Mouse (Mus musculus): ENCODE measurements at regions not wholly inside any gene's neighbourhood (a gene's known extent, or its start where the extent isn't known, plus 50 kb on each side); places are given as distances from the start of the nearest gene placed in this dataset.
"Not testable (repeated sequence)": the region's sequence is repeated elsewhere in the genome, so short reads cannot be mapped to it uniquely, and the experiment has no call there.

GRCm38 (mm10) chr13:99122539-99122938 lies 62.1 kb upstream of the Zfp366 start:
- not testable (repeated sequence) for H3K27me3 ChIP-seq (replicated peaks; ENCODE audit: control insufficient read depth, insufficient read depth, low read length); H3K9ac ChIP-seq (ENCODE audit: low read depth, low read length)
- WGBS, result 89% methylated on average over 4 of the region's 4 CpGs

GRCm38 (mm10) chr13:99121096-99121495 lies 63.5 kb upstream of the Zfp366 start:
- Histone ChIP-seq H3K4me1 (ENCODE audit: control insufficient read depth, insufficient read depth, low read length) (peaks cover 6% of the 10 kb centered on the region; the same call in 1 of the 2 replicates), H3K9ac (ENCODE audit: low read depth, low read length) (no peak overlapping the region), H3K27ac (ENCODE audit: low read length) (no peak overlapping the region), H3K4me2 (ENCODE audit: low read depth, low read length) (no peak overlapping the region), H3K27me3 (replicated peaks; ENCODE audit: control insufficient read depth, insufficient read depth, low read length) (no peaks in the 10 kb centered on the region), H3K36me3 (ENCODE audit: control insufficient read depth, insufficient read depth, low read length) (no peaks in the 10 kb centered on the region), H3K9me3 (ENCODE audit: control insufficient read depth, low read length) (no peaks in the 10 kb centered on the region), H3K4me3 (ENCODE audit: low read length) (no peak overlapping the region)
- no peak for ATAC-seq
- 94% methylated on average over 4 of the region's 4 CpGs for WGBS

More at GRCm38 (mm10) chr13:99122539-99122938, 62.1 kb upstream of the Zfp366 start:
- not testable (repeated sequence) for H3K4me2 ChIP-seq (ENCODE audit: low read depth, low read length); H3K9me3 ChIP-seq (ENCODE audit: control insufficient read depth, low read length); H3K4me3 ChIP-seq (ENCODE audit: low read length); ATAC-seq; H3K4me1 ChIP-seq (ENCODE audit: control insufficient read depth, insufficient read depth, low read length); H3K27ac ChIP-seq (ENCODE audit: low read length); H3K36me3 ChIP-seq (ENCODE audit: control insufficient read depth, insufficient read depth, low read length)

DNA sequence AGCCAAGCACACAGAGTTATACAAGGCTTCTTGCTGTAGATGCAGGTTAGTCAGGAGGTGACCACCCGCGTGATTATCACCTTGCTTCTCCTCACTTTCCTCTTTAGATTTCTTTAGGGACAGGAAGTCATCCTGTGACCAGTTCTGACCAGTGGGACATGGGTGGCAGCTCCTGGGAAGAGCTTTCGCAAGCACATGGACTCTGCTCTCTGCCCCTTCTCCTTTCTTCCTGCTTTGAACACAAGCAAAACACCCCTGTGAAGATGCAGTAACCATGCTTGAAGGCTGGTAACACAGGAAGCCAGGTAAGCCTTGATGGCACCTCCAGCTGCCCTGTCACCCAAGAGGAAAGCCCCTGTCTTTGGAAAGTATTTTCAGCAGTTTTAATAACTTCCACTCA lies 64.7 kb upstream of the Zfp366 start:
- no peak overlapping the region for H3K9ac ChIP-seq (ENCODE audit: low read depth, low read length)
- 0 out of 2 replicates have a peak, but pooled peaks cover 5% of the 10 kb centered on the region for H3K4me1 ChIP-seq (ENCODE audit: control insufficient read depth, insufficient read depth, low read length)
- WGBS, result 86% methylated on average over 3 of the region's 3 CpGs
- H3K4me3 ChIP-seq (ENCODE audit: low read length), result no peak overlapping the region
- H3K27me3 ChIP-seq (replicated peaks; ENCODE audit: control insufficient read depth, insufficient read depth, low read length), result no peaks in the 10 kb centered on the region
- H3K9me3 ChIP-seq (ENCODE audit: control insufficient read depth, low read length), result no peaks in the 10 kb centered on the region
- no peaks in the 10 kb centered on the region for H3K36me3 ChIP-seq (ENCODE audit: control insufficient read depth, insufficient read depth, low read length)
- no peak for ATAC-seq
- H3K27ac ChIP-seq (ENCODE audit: low read length), result no peak overlapping the region
- H3K4me2 ChIP-seq (ENCODE audit: low read depth, low read length), result no peak overlapping the region

DNA sequence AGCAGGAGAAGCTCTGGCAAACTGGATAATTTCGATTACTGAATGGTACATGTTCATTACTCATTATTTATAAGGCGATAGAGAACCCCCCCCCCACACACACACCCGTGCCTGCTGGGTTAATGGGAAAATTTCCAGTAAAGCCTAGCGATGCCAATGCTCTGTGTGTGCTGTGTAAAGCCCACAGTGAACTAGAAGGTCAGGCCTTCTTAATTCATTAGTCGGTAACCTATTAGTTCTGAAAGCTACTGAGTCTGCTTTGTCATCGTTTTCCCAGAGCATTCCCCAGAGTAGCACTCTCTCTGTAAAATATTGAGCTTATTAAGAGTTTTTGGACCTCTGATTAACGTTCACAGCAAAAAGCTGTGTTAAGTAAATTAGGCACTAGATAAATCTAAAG lies 65.7 kb upstream of the Zfp366 start:
- ATAC-seq, result no peak

GRCm38 (mm10) chr13:99115541-99115940 lies 69.1 kb upstream of the Zfp366 start:
- WGBS, result 86% methylated on average over 7 of the region's 7 CpGs
- 0 out of 2 replicates have a peak, but pooled peaks cover 2% of the 10 kb centered on the region for H3K4me1 ChIP-seq (ENCODE audit: control insufficient read depth, insufficient read depth, low read length)
- no peak for ATAC-seq

More for the DNA sequence above, 65.7 kb upstream of the Zfp366 start:
- WGBS, result 72% methylated on average over 7 of the region's 7 CpGs
- Histone ChIP-seq H3K4me3 (ENCODE audit: low read length) (no peak overlapping the region), H3K4me1 (ENCODE audit: control insufficient read depth, insufficient read depth, low read length) (0 out of 2 replicates have a peak, but pooled peaks cover 5% of the 10 kb centered on the region), H3K4me2 (ENCODE audit: low read depth, low read length) (no peak overlapping the region), H3K36me3 (ENCODE audit: control insufficient read depth, insufficient read depth, low read length) (no peaks in the 10 kb centered on the region), H3K9ac (ENCODE audit: low read depth, low read length) (no peak overlapping the region), H3K27ac (ENCODE audit: low read length) (no peak overlapping the region), H3K9me3 (ENCODE audit: control insufficient read depth, low read length) (no peaks in the 10 kb centered on the region), H3K27me3 (replicated peaks; ENCODE audit: control insufficient read depth, insufficient read depth, low read length) (no peaks in the 10 kb centered on the region)

GRCm38 (mm10) chr13:99114565-99114964 lies 70.1 kb upstream of the Zfp366 start:
- peak; percentile 60 for ATAC-seq
- no peak overlapping the region for H3K4me3 ChIP-seq (ENCODE audit: low read length)
- H3K9me3 ChIP-seq (ENCODE audit: control insufficient read depth, low read length), result no peaks in the 10 kb centered on the region
- H3K4me2 ChIP-seq (ENCODE audit: low read depth, low read length), result no peak overlapping the region
- H3K27ac ChIP-seq (ENCODE audit: low read length), result no peak overlapping the region
- 0 out of 2 replicates have a peak, but pooled peaks cover 2% of the 10 kb centered on the region for H3K4me1 ChIP-seq (ENCODE audit: control insufficient read depth, insufficient read depth, low read length)
- H3K36me3 ChIP-seq (ENCODE audit: control insufficient read depth, insufficient read depth, low read length), result no peaks in the 10 kb centered on the region
- H3K27me3 ChIP-seq (replicated peaks; ENCODE audit: control insufficient read depth, insufficient read depth, low read length), result no peaks in the 10 kb centered on the region
- no peak overlapping the region for H3K9ac ChIP-seq (ENCODE audit: low read depth, low read length)
- WGBS, result 48% methylated on average over 3 of the region's 3 CpGs

More at GRCm38 (mm10) chr13:99115541-99115940, 69.1 kb upstream of the Zfp366 start:
- Histone ChIP-seq H3K36me3 (ENCODE audit: control insufficient read depth, insufficient read depth, low read length) (no peaks in the 10 kb centered on the region), H3K9ac (ENCODE audit: low read depth, low read length) (no peak overlapping the region), H3K27ac (ENCODE audit: low read length) (no peak overlapping the region), H3K4me2 (ENCODE audit: low read depth, low read length) (no peak overlapping the region), H3K9me3 (ENCODE audit: control insufficient read depth, low read length) (no peaks in the 10 kb centered on the region), H3K4me3 (ENCODE audit: low read length) (no peak overlapping the region), H3K27me3 (replicated peaks; ENCODE audit: control insufficient read depth, insufficient read depth, low read length) (no peaks in the 10 kb centered on the region)

DNA sequence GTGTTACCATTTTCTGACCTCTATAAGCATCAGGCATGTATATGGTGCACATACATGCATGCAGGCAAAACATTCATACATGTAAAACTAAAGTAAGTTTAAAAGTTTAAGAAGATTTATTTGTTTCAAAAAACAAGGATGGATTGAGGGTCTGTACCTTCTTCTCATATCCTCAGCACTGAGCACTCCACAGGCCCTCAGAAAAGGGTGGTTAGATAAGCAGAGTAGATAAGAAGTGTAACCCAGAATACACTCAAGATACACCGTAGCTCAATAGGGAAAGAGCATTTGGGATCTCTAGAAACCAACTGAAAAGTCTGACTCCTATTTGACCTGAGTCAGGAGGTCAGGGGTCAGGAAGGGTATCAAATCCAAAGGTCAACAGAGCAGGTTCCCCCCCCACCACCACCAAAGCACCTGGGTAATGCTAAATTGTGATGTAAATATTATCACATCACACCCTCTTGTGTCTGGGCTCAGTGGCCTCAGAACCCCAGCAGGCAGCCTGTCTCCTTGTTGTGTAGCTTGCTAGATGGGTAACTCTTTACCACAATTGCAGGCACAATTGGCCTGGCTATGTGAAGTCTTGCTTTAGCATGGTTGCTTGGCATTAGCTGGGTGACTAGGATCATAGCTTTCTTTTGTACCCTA lies 72.8 kb upstream of the Zfp366 start:
- Histone ChIP-seq H3K27ac (ENCODE audit: low read length) (no peak overlapping the region), H3K9ac (ENCODE audit: low read depth, low read length) (no peak overlapping the region), H3K36me3 (ENCODE audit: control insufficient read depth, insufficient read depth, low read length) (no peaks in the 10 kb centered on the region), H3K4me3 (ENCODE audit: low read length) (no peak overlapping the region), H3K9me3 (ENCODE audit: control insufficient read depth, low read length) (no peaks in the 10 kb centered on the region), H3K27me3 (replicated peaks; ENCODE audit: control insufficient read depth, insufficient read depth, low read length) (no peaks in the 10 kb centered on the region), H3K4me1 (ENCODE audit: control insufficient read depth, insufficient read depth, low read length) (0 out of 2 replicates have a peak, but pooled peaks cover 2% of the 10 kb centered on the region), H3K4me2 (ENCODE audit: low read depth, low read length) (no peak overlapping the region)
- WGBS, result 63% methylated on average over 1 of the region's 1 CpGs
- no peak for ATAC-seq

GRCm38 (mm10) chr13:99107983-99108382 lies 76.6 kb upstream of the Zfp366 start:
- no peaks in the 10 kb centered on the region for H3K9me3 ChIP-seq (ENCODE audit: control insufficient read depth, low read length)
- no peak overlapping the region for H3K4me2 ChIP-seq (ENCODE audit: low read depth, low read length)
- 64% methylated on average over 4 of the region's 4 CpGs for WGBS
- H3K4me1 ChIP-seq (ENCODE audit: control insufficient read depth, insufficient read depth, low read length), result no peaks in the 10 kb centered on the region
- ATAC-seq, result peak; percentile 87
- no peaks in the 10 kb centered on the region for H3K36me3 ChIP-seq (ENCODE audit: control insufficient read depth, insufficient read depth, low read length)
- no peak overlapping the region for H3K27ac ChIP-seq (ENCODE audit: low read length)
- H3K9ac ChIP-seq (ENCODE audit: low read depth, low read length), result no peak overlapping the region
- H3K4me3 ChIP-seq (ENCODE audit: low read length), result no peak overlapping the region
- no peaks in the 10 kb centered on the region for H3K27me3 ChIP-seq (replicated peaks; ENCODE audit: control insufficient read depth, insufficient read depth, low read length)

DNA sequence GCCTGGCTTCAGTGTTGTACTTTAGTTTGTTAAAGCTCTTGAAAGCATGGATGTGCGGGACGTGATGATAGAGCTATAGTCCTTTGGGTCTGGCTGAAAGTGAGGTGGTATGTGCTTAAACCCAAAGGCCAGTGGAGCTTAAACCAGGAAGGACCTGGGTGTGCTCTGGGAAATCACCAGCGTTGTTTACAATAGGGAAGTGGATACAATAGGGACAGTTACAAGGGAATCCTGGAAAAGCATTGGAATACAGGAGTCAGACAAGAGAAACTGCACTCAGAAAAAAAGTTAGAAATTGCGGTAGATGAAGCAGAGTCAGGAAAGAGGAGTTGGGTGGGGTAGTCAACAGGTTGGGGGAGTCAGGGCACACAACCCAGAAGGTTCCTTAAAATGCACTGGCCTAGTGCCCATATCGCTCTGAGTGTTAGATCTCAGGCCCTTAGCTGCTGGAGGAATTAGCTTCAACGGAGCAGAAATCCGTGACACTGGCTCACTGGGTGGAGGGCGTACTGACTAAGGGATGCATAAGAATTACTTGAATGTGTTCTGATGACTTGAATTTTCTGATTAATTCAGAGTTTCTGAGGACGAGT lies 82.4 kb upstream of the Zfp366 start:
- no peaks in the 10 kb centered on the region for H3K9me3 ChIP-seq (ENCODE audit: control insufficient read depth, low read length)
- no peak overlapping the region for H3K4me2 ChIP-seq (ENCODE audit: low read depth, low read length)
- H3K4me1 ChIP-seq (ENCODE audit: control insufficient read depth, insufficient read depth, low read length), result peaks cover 3% of the 10 kb centered on the region; the same call in 1 of the 2 replicates
- no peaks in the 10 kb centered on the region for H3K36me3 ChIP-seq (ENCODE audit: control insufficient read depth, insufficient read depth, low read length)
- no peak overlapping the region for H3K9ac ChIP-seq (ENCODE audit: low read depth, low read length)
- H3K27me3 ChIP-seq (replicated peaks; ENCODE audit: control insufficient read depth, insufficient read depth, low read length), result no peaks in the 10 kb centered on the region
- H3K4me3 ChIP-seq (ENCODE audit: low read length), result no peak overlapping the region
- H3K27ac ChIP-seq (ENCODE audit: low read length), result no peak overlapping the region
- ATAC-seq, result no peak
- 84% methylated on average over 9 of the region's 9 CpGs for WGBS
